Mouse (Mus musculus): ENCODE results near the gene Hsd11b2.
"Not testable (repeated sequence)": the region's sequence is repeated elsewhere in the genome, so short reads cannot be mapped to it uniquely, and the experiment has no call there.

The Hsd11b2 gene

DNA sequence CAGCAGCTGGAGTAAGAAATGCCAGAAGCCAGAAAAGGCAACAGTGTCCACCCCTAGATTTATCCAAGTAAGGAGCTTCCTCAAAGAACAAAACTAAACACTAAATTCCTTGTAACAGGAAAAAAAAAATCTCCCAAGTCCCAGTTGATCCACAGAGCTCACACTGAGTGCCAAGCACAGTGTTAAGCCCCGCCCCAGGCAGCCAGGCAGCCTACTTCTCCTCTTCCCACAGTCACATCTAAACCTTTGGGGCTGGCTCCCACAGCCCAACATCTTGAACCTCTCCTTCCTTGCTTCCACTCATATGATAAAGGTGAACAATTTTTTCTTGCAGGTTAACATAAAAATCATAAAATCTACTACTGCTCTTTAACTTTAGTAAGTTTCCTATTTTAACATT, 45.3 kb downstream of the Hsd11b2 start:
- no peak for DNase-seq (ENCODE audit: low spot score)

GRCm38 (mm10) chr8:105564573-105565229, 46.1 kb downstream of the Hsd11b2 start:
- DNase-seq (ENCODE audit: low spot score), result not testable (repeated sequence)

GRCm38 (mm10) chr8:105565401-105565881, 46.9 kb downstream of the Hsd11b2 start:
- DNase-seq (ENCODE audit: low spot score), result no peak

DNA sequence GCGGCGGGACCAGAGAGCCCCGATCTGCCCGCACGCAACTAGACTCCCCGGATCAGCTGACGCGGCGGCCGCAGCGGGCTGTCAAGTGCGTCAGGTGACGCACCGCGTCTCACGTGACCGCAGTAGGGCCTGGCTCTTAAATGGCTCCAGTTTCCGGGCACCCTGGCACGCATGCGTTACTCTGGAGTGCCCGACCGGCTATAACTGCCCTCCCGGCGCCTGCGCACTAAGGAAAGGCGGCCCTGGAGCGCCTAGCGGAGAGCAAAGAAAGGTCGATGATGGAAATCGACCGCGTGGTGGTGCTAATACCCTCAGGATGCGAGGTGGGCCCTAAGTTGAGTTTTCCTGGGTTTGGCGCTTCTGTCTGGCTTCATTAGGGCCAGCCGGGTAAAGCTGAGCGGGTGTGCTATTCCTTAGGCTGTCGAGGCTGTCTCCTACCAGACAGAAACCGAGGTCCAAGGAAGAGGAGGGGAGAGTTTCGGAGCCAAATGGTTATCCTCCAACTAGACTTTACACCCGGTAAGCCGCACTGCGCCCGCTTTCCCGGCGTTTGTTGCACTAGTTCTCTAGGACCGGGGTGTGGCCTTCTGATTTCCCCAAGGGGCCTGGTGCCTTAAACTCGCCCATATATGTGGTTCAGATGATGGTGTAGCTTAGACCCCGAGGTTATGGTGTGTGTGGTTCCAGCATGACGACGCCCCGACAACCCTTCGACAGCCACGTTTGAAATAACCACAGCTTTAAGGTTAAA, 47.6 kb downstream of the Hsd11b2 start, which contains the start of gene Atp6v0d1:
Atp6v0d1 (minus strand) TSS at position 96 of the 751 bp plus-strand sequence.
- DNase-seq (ENCODE audit: low spot score), result peak; percentile 99

- no peak for DNase-seq (ENCODE audit: low spot score)
Observed at GRCm38 (mm10) chr8:105566703-105567595, 48.4 kb downstream of the Hsd11b2 start.

DNA sequence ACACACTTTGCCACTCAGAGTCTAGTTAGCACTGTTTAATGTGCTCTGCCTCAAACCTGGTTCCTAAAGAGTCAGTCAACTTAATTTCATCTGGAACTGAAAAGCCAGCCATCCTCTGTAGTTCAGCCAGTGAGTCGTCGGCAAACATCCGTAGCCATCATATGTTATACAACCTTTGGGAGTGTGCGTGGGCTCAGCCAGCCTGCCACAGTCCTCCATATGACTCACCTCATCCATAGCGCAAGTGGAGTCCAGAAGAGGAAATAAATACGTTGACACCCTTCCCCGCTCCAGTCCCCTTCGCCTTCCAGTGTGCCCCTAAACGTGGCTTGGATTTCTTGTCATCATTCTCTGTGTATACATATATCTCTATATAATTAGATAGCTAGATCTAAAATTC, 53.3 kb downstream of the Hsd11b2 start:
- DNase-seq (ENCODE audit: low spot score), result no peak

DNA sequence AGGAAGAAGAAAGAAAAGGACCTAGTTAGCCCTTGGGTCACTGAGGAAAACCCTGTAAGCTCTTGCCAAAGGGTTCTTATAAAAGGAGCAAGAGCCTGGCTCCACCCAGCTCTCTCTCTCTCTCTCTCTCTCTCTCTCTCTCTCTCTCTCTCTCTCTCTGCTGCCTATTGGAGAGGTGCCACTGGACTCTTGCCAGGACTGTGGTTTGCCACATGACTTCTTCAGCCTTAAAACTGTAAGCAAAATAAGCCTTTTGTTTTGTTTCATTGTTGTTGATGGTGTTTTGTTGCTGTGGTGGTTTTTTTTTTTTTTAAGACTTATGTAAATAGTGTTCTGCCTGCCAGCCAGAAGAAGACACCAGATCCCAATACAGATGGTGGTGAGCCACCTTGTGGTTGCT, 54.9 kb downstream of the Hsd11b2 start:
- DNase-seq (ENCODE audit: low spot score), result no peak

All from left cerebral cortex, adult 11 months (tissue).